Mouse (Mus musculus): ENCODE data around the gene Batf2.

DNA sequence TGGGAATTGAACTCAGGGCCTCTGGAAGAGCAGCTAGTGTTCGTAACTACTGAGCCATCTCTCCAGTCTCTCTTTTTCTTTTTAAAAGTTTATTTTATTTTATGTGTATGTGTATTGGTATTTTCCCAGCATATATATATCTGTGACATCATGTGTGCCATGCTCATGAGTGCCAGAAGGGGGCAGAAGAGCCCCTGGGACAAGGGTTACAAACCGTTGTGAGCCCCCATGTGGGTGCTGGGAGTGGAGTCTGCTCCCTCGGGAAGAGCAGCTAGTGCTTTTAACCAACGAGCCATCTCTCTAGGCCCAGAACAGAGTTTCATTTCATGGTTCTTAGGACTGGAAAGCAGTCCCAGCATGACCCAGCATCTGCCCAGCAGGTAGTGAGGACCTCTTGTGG lies 26.0 kb downstream of the Batf2 start:
- 0 out of 2 replicates have a peak, but pooled peaks have one; percentile 5 for TF ChIP-seq CTCF (conservative IDR thresholded peaks at IDR 0.05; ENCODE audit: insufficient read depth, insufficient read length, low read depth, low read length)
- no peak for TF ChIP-seq POLR2A (IDR thresholded peaks at IDR 0.05; ENCODE audit: low read depth, low read length)

Measured in kidney, adult 2 months (tissue).